Mouse (Mus musculus) layer of hippocampus, postnatal 14 days (tissue): ENCODE results near the gene Ugt1a8. TPM values are rescaled to one million over a fixed set of nuclear protein-coding genes. Genes with fewer than 3 reads are reported as not detected.

Source experiments
- DNase-seq, 2 experiments: peaks; one replicate each; pipeline ENCODE4 v3.0.0; 2021 to 2022; ENCODE audit warnings: low spot score in 2 of 2, mixed read lengths in 1 of 2
- total RNA-seq, 2 experiments: library from RNA; stranded (reverse); gene quantifications; 2 replicates each; pipeline ENCODE4 v1.2.3; 2021

Gene Ugt1a8
- total RNA-seq, 2 experiments from 2014 or later: not detected

GRCm38 (mm10) chr1:88179657-88180056, 92.0 kb downstream of the Ugt1a8 start:
- DNase-seq: no peak

- DNase-seq: no peak
Measured at GRCm38 (mm10) chr1:88186325-88186935, 98.8 kb downstream of the Ugt1a8 start.

- no peak for DNase-seq
Measured at GRCm38 (mm10) chr1:88192136-88192535, 104.5 kb downstream of the Ugt1a8 start.

- no peak for DNase-seq
Measured at GRCm38 (mm10) chr1:88195687-88196086, 108.1 kb downstream of the Ugt1a8 start.

- no peak for DNase-seq
Measured at GRCm38 (mm10) chr1:88197443-88197842, 109.8 kb downstream of the Ugt1a8 start.

- peak in 1 of 2 experiments; percentile 35 for DNase-seq
Measured at GRCm38 (mm10) chr1:88199996-88200395, 112.4 kb downstream of the Ugt1a8 start.

GRCm38 (mm10) chr1:88200456-88200855, 112.8 kb downstream of the Ugt1a8 start, which contains the start of gene Ugt1a2:
TSS of gene Ugt1a2 (plus strand) at chr1:88200601.
- DNase-seq: no peak

GRCm38 (mm10) chr1:88205294-88205922, 117.8 kb downstream of the Ugt1a8 start, which contains the start of gene Dnajb3:
TSS of gene Dnajb3 (minus strand) at chr1:88205782.
- DNase-seq: peak; percentile 74 to 80

GRCm38 (mm10) chr1:88206843-88207479, 119.3 kb downstream of the Ugt1a8 start:
- no peak for DNase-seq

- DNase-seq: peak in 1 of 2 experiments; percentile 45
Measured at GRCm38 (mm10) chr1:88211812-88212211, 124.2 kb downstream of the Ugt1a8 start, which contains the start of gene Ugt1a1. TSS of gene Ugt1a1 (plus strand) at chr1:88211959.

GRCm38 (mm10) chr1:88212341-88213045, 124.9 kb downstream of the Ugt1a8 start:
- no peak for DNase-seq

GRCm38 (mm10) chr1:88213061-88213460, 125.4 kb downstream of the Ugt1a8 start:
- DNase-seq: no peak

- no peak for DNase-seq
Measured at GRCm38 (mm10) chr1:88213766-88214461, 126.3 kb downstream of the Ugt1a8 start.

GRCm38 (mm10) chr1:88214462-88214952, 126.9 kb downstream of the Ugt1a8 start:
- DNase-seq: no peak

- DNase-seq: no peak
Measured at GRCm38 (mm10) chr1:88215466-88216380, 128.1 kb downstream of the Ugt1a8 start.

- no peak for DNase-seq
Measured at GRCm38 (mm10) chr1:88216551-88216950, 128.9 kb downstream of the Ugt1a8 start.

GRCm38 (mm10) chr1:88217144-88217543, 129.5 kb downstream of the Ugt1a8 start:
- DNase-seq: no peak

- DNase-seq: no peak
Measured at GRCm38 (mm10) chr1:88217576-88217975, 130.0 kb downstream of the Ugt1a8 start.

GRCm38 (mm10) chr1:88218051-88218450, 130.4 kb downstream of the Ugt1a8 start:
- DNase-seq: no peak

- DNase-seq: no peak
Measured at GRCm38 (mm10) chr1:88218591-88218990, 131.0 kb downstream of the Ugt1a8 start.
